ENCODE assay signal across 8 mouse cellular contexts in the genomic region with DNA sequence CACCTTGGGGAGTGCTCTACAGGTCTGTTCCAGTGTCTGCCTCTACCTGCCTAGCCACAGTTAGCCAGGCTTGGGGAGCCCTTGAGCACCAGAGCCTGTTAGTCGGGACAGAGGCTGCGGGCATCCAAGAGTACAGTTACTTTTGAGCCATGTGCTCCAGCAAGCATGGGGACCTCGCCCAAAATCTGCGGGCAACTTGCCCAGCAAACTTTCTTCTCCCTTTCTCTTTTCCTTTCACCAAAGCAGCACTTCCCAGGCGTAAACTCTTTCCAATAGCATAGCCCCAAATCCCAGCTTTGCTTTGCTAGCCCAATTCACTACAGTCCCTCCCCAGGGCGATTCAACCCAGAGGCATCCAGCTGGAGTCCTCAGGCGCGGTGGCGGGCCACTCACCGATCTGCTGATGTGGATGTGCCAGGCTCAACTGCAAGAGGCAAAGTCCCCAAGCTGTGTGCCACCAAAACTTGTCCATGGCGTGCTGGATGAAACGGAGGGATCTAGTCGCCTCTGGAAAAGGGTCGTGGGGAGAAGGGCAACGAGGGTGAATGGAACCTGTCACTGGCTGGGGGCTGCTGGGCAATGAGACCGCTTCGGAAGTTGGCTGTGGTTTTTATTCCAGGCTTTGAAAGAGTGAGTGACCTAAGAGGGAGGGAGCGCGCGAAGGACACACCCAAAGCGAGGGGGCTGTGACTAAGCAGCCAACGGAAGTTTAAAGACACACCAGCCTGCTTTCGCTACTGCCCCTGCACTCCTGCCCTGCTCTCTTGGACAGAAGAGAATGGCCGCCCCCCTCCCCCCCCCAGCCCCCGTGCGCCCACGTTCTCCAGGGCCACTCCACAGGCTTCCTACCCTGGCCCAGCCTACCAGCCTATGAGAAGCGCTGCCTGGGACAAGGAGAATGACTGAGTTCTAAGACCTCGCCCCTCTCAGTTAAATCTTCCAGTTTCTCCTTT. TPM values are rescaled to one million over a fixed set of nuclear protein-coding genes. Genes with fewer than 3 reads are reported as not detected.
DNase-seq lines count a peak whose midpoint lies in the region; ATAC-seq and TF ChIP-seq lines count a peak whose summit lies in the region.

A gene (minus strand): TSS at position 791 of the 953 bp plus-strand sequence.

- WGBS in forebrain, embryonic 15.5 days: 1% methylated on average over 28 of the region's 29 CpGs
- under 1% methylated on average over 29 of the region's 29 CpGs for WGBS in hindbrain, embryonic 10.5 days
- WGBS in limb, embryonic 13.5 days: 2% methylated on average over 28 of the region's 29 CpGs
- WGBS in midbrain, embryonic 13.5 days: under 1% methylated on average over 29 of the region's 29 CpGs

- peak within 1 kb of the TSS; percentile 28; the same call in 1 of the 2 replicates for H3K9ac ChIP-seq in forebrain, embryonic 15.5 days (replicated peaks)
- peak within 1 kb of the TSS; percentile 59 for H3K9ac ChIP-seq in limb, embryonic 13.5 days
- peak within 1 kb of the TSS; percentile 39; the same call in 1 of the 2 replicates for H3K9ac ChIP-seq in midbrain, embryonic 13.5 days (replicated peaks)

- H3K36me3 ChIP-seq in G1E (replicated peaks): peaks cover 30% of the 10 kb centered on the region
- H3K36me3 ChIP-seq in forebrain, embryonic 15.5 days: no peaks in the 10 kb centered on the region
- no peaks in the 10 kb centered on the region for H3K36me3 ChIP-seq in hindbrain, embryonic 10.5 days
- H3K36me3 ChIP-seq in limb, embryonic 13.5 days: no peaks in the 10 kb centered on the region
- H3K36me3 ChIP-seq in midbrain, embryonic 13.5 days: no peaks in the 10 kb centered on the region

- peak within 1 kb of the TSS; percentile 79 for H3K4me3 ChIP-seq in G1E (ENCODE audit: low read depth, low read length)
- peak within 1 kb of the TSS; percentile 37 for H3K4me3 ChIP-seq in forebrain, embryonic 15.5 days
- H3K4me3 ChIP-seq in hindbrain, embryonic 10.5 days: peak within 1 kb of the TSS; percentile 58
- H3K4me3 ChIP-seq in limb, embryonic 13.5 days: peak within 1 kb of the TSS; percentile 49
- peak within 1 kb of the TSS; percentile 34 for H3K4me3 ChIP-seq in midbrain, embryonic 13.5 days (replicated peaks)

- ATAC-seq in G1E (ENCODE audit: extremely low read depth, insufficient number of reproducible peaks, low FRiP score, poor library complexity, severe bottlenecking): peak; percentile 86
- ATAC-seq in forebrain, embryonic 15.5 days (replicated peaks): peak; percentile 75
- ATAC-seq in limb, embryonic 13.5 days (ENCODE audit: low FRiP score, low read depth): peak; percentile 68
- ATAC-seq in midbrain, embryonic 13.5 days: peak; percentile 62; the same call in 1 of the 2 replicates

- H3K27ac ChIP-seq in forebrain, embryonic 15.5 days (replicated peaks): no peak within 1 kb of the TSS
- peak within 1 kb of the TSS; percentile 80 for H3K27ac ChIP-seq in hindbrain, embryonic 10.5 days
- H3K27ac ChIP-seq in limb, embryonic 13.5 days: no peak within 1 kb of the TSS; the same call in 1 of the 2 replicates
- no peak within 1 kb of the TSS for H3K27ac ChIP-seq in midbrain, embryonic 13.5 days

- peak; percentile 81 for DNase-seq in G1E (ENCODE audit: low spot score)
- peak; percentile 80 to 82 for DNase-seq in adrenal gland, postnatal 36 days
- peak; percentile 58 for DNase-seq in hindbrain, embryonic 10.5 days (ENCODE audit: low spot score)
- peak; percentile 69 to 75 for DNase-seq in spleen, postnatal 10 days (ENCODE audit: low spot score in 2 of 2)
- no peak for DNase-seq in cerebellum, adult 11-12 months

- H3K4me1 ChIP-seq in G1E (ENCODE audit: insufficient read depth, low read depth, low read length): peaks cover 71% of the 10 kb centered on the region
- peaks cover 10% of the 10 kb centered on the region; the same call in 1 of the 2 replicates for H3K4me1 ChIP-seq in forebrain, embryonic 15.5 days
- H3K4me1 ChIP-seq in hindbrain, embryonic 10.5 days (replicated peaks): peaks cover 18% of the 10 kb centered on the region
- H3K4me1 ChIP-seq in limb, embryonic 13.5 days: peaks cover 4% of the 10 kb centered on the region; the same call in 1 of the 2 replicates
- peaks cover 11% of the 10 kb centered on the region for H3K4me1 ChIP-seq in midbrain, embryonic 13.5 days (replicated peaks)

- no peaks in the 10 kb centered on the region for H3K27me3 ChIP-seq in G1E (ENCODE audit: insufficient read depth, low read length)
- no peaks in the 10 kb centered on the region for H3K27me3 ChIP-seq in forebrain, embryonic 15.5 days
- H3K27me3 ChIP-seq in hindbrain, embryonic 10.5 days (ENCODE audit: insufficient read depth, poor library complexity, severe bottlenecking): peaks cover 41% of the 10 kb centered on the region
- H3K27me3 ChIP-seq in limb, embryonic 13.5 days: peaks cover 26% of the 10 kb centered on the region
- peaks cover 15% of the 10 kb centered on the region for H3K27me3 ChIP-seq in midbrain, embryonic 13.5 days

- TF ChIP-seq CTCF in G1E (IDR thresholded peaks at IDR 0.05; ENCODE audit: low read depth, low read length): no peak

- no peaks in the 10 kb centered on the region for H3K9me3 ChIP-seq in G1E (replicated peaks)
- no peaks in the 10 kb centered on the region for H3K9me3 ChIP-seq in forebrain, embryonic 15.5 days
- no peaks in the 10 kb centered on the region for H3K9me3 ChIP-seq in hindbrain, embryonic 10.5 days
- no peaks in the 10 kb centered on the region for H3K9me3 ChIP-seq in limb, embryonic 13.5 days
- no peaks in the 10 kb centered on the region for H3K9me3 ChIP-seq in midbrain, embryonic 13.5 days

- H3K4me2 ChIP-seq in forebrain, embryonic 15.5 days (replicated peaks): peak within 1 kb of the TSS; percentile 57
- H3K4me2 ChIP-seq in limb, embryonic 13.5 days (replicated peaks): peak within 1 kb of the TSS; percentile 77
- H3K4me2 ChIP-seq in midbrain, embryonic 13.5 days (replicated peaks): peak within 1 kb of the TSS; percentile 59

RNA-seq across cellular contexts. Expression of the gene that starts here (rescaled TPM):
- total RNA-seq in G1E (2014; fragmentation: Nextera tagmentation) (79.2 and 80.0 TPM in 2 replicates), G1E (2017) (39.8 and 40.7 TPM in 2 replicates)
- polyA plus RNA-seq in G1E (2012): 2.9 and 5.5 TPM in 2 replicates
- 10 to 100 TPM; 59.9 to 62.0 TPM for total RNA-seq in adrenal gland, postnatal 36 days (2021)
- polyA plus RNA-seq in forebrain, embryonic 15.5 days (2015; fragmentation: Nextera tagmentation; extraction: Ambion mirVana): 1.4 and 1.9 TPM in 2 replicates
- polyA plus RNA-seq in hindbrain, embryonic 10.5 days (2016; fragmentation: Nextera tagmentation; extraction: Ambion mirVana): 2.8 and 3.2 TPM in 2 replicates
- 11.7 and 13.0 TPM in 2 replicates for polyA plus RNA-seq in limb, embryonic 13.5 days (2015; fragmentation: Nextera tagmentation; extraction: Ambion mirVana)
- polyA plus RNA-seq in midbrain, embryonic 13.5 days (2015; fragmentation: Nextera tagmentation; extraction: Ambion mirVana): 1.5 and 2.1 TPM in 2 replicates
